Mouse (Mus musculus): Measurements from ENCODE around the gene Tor1a.
"Not testable (repeated sequence)": the region's sequence is repeated elsewhere in the genome, so short reads cannot be mapped to it uniquely, and the experiment has no call there.

Tor1a gene

GRCm38 (mm10) chr2:30954797-30955196, 12.9 kb downstream of the Tor1a start:
- ATAC-seq (ENCODE audit: low TSS enrichment), result no peak

- peak; percentile 94 for ATAC-seq (ENCODE audit: low TSS enrichment)
These were observed 14.8 kb downstream of the Tor1a start, which contains the start of gene Tor1b for GRCm38 (mm10) chr2:30952824-30953490. Gene Tor1b, plus strand, starts transcription at chr2:30952959.

GRCm38 (mm10) chr2:30952457-30952823, 15.3 kb downstream of the Tor1a start:
- ATAC-seq (ENCODE audit: low TSS enrichment), result peak; percentile 20; the same call in 1 of the 2 replicates

GRCm38 (mm10) chr2:30942603-30943011, 25.1 kb downstream of the Tor1a start:
- peak; percentile 91 for ATAC-seq (ENCODE audit: low TSS enrichment)

GRCm38 (mm10) chr2:30942116-30942515, 25.6 kb downstream of the Tor1a start:
- ATAC-seq (ENCODE audit: low TSS enrichment), result not testable (repeated sequence)

GRCm38 (mm10) chr2:30941586-30941985, 26.1 kb downstream of the Tor1a start:
- no peak for ATAC-seq (ENCODE audit: low TSS enrichment)

GRCm38 (mm10) chr2:30938574-30938991, 29.1 kb downstream of the Tor1a start:
- no peak for ATAC-seq (ENCODE audit: low TSS enrichment)

- ATAC-seq (ENCODE audit: low TSS enrichment), result no peak
These were observed 30.0 kb downstream of the Tor1a start for GRCm38 (mm10) chr2:30937731-30938130.

- no peak for ATAC-seq (ENCODE audit: low TSS enrichment)
These were observed 30.9 kb downstream of the Tor1a start for GRCm38 (mm10) chr2:30936808-30937207.

- ATAC-seq (ENCODE audit: low TSS enrichment), result no peak
These were observed 33.7 kb downstream of the Tor1a start for GRCm38 (mm10) chr2:30933917-30934450.

GRCm38 (mm10) chr2:30933032-30933431, 34.7 kb downstream of the Tor1a start:
- no peak for ATAC-seq (ENCODE audit: low TSS enrichment)

- ATAC-seq (ENCODE audit: low TSS enrichment), result no peak
These were observed 35.8 kb downstream of the Tor1a start for GRCm38 (mm10) chr2:30931922-30932321.

- ATAC-seq (ENCODE audit: low TSS enrichment), result not testable (repeated sequence)
These were observed 36.9 kb downstream of the Tor1a start for GRCm38 (mm10) chr2:30930846-30931245.

GRCm38 (mm10) chr2:30929483-30930045, 38.2 kb downstream of the Tor1a start, which contains the start of gene Ptges:
Gene Ptges, minus strand, starts transcription at chr2:30929863.
- ATAC-seq (ENCODE audit: low TSS enrichment), result peak; percentile 84

GRCm38 (mm10) chr2:30928893-30929482, 38.7 kb downstream of the Tor1a start:
- 0 out of 2 replicates have a peak, but pooled peaks have one; percentile 20 for ATAC-seq (ENCODE audit: low TSS enrichment)

GRCm38 (mm10) chr2:30927844-30928628, 39.7 kb downstream of the Tor1a start:
- peak; percentile 56 for ATAC-seq (ENCODE audit: low TSS enrichment)

GRCm38 (mm10) chr2:30927151-30927781, 40.5 kb downstream of the Tor1a start:
- no peak for ATAC-seq (ENCODE audit: low TSS enrichment)

GRCm38 (mm10) chr2:30926381-30926780, 41.4 kb downstream of the Tor1a start:
- ATAC-seq (ENCODE audit: low TSS enrichment), result no peak

- no peak for ATAC-seq (ENCODE audit: low TSS enrichment)
These were observed 42.6 kb downstream of the Tor1a start for GRCm38 (mm10) chr2:30925181-30925580.

GRCm38 (mm10) chr2:30923099-30923498, 44.6 kb downstream of the Tor1a start:
- ATAC-seq (ENCODE audit: low TSS enrichment), result no peak

- ATAC-seq (ENCODE audit: low TSS enrichment), result peak; percentile 93
These were observed 47.5 kb downstream of the Tor1a start for GRCm38 (mm10) chr2:30920216-30920615.

All from frontal cortex, adult (tissue).